Mouse (Mus musculus) neural tube, embryonic 11.5 days (tissue): ENCODE measurements around the gene Cdipt. TPM values are rescaled to one million over a fixed set of nuclear protein-coding genes. Genes with fewer than 3 reads are reported as not detected.

ENCODE experiments used
- ATAC-seq: fragments of 200-750 bp; cut with Nextera tagmentation; 2 replicates; pipeline ENCODE4 v1.8.0; 2017; ENCODE audit warnings: moderate number of reproducible peaks, mild to moderate bottlenecking, moderate TSS enrichment, moderate library complexity; ENCODE audit not compliant: insufficient read depth, low FRiP score, low TSS enrichment
- DNase-seq: peaks from one replicate; pipeline ENCODE4 v3.0.0-alpha.2; 2015; ENCODE audit warnings: low spot score
- H3K27ac ChIP-seq: fragments of 300-500 bp; sonication (generic); 2 replicates; pipeline ENCODE4 v1.5.1; 2014; ENCODE audit warnings: low read depth, mild to moderate bottlenecking, low read length
- H3K27me3 ChIP-seq: fragments of 300-500 bp; sonication (generic); 2 replicates; pipeline ENCODE4 v1.6.1; 2014; ENCODE audit warnings: mild to moderate bottlenecking, low read length, mixed read lengths; ENCODE audit not compliant: control insufficient read depth, insufficient read depth
- H3K36me3 ChIP-seq: fragments of 300-500 bp; sonication (generic); 2 replicates; pipeline ENCODE4 v1.6.1; 2014; ENCODE audit warnings: mild to moderate bottlenecking, low read length, moderate library complexity, mixed read lengths; ENCODE audit not compliant: control insufficient read depth, insufficient read depth
- H3K4me1 ChIP-seq: fragments of 300-500 bp; sonication (generic); 2 replicates; pipeline ENCODE4 v1.6.1; 2014; ENCODE audit warnings: low read length, mixed read lengths; ENCODE audit not compliant: control insufficient read depth, insufficient read depth
- H3K4me2 ChIP-seq: fragments of 300-500 bp; sonication (generic); 2 replicates; pipeline ENCODE4 v1.6.1; 2014; ENCODE audit warnings: low read depth, mild to moderate bottlenecking, moderate library complexity
- H3K4me3 ChIP-seq: fragments of 300-500 bp; sonication (generic); 2 replicates; pipeline ENCODE4 v1.5.1; 2014; ENCODE audit warnings: low read depth, low read length
- H3K9ac ChIP-seq: fragments of 300-500 bp; sonication (generic); 2 replicates; pipeline ENCODE4 v1.6.1; 2014; ENCODE audit warnings: mild to moderate bottlenecking, low read length
- H3K9me3 ChIP-seq: fragments of 300-500 bp; sonication (generic); 2 replicates; pipeline ENCODE4 v1.6.1; 2016; ENCODE audit warnings: low read length; ENCODE audit not compliant: control insufficient read depth
- WGBS: fragments of 180-500 bp; shearing (Covaris S2); extraction: QIAGEN DNeasy Blood & Tissue Kit; methylation state at CpG from one replicate; pipeline ENCODE4 v1.1.7; 2014; 5-methylcytosine and 5-hydroxymethylcytosine counted together
- polyA plus RNA-seq: library from polyadenylated mRNA; unstranded; fragments of >200 nt; fragmentation: Nextera tagmentation; extraction: Ambion mirVana; gene quantifications from 2 replicates; pipeline ENCODE4 v1.2.1, GENCODE M21; 2014

Gene Cdipt
- polyA plus RNA-seq, 1 experiment from 2014 or later, result 80.3 TPM

DNA sequence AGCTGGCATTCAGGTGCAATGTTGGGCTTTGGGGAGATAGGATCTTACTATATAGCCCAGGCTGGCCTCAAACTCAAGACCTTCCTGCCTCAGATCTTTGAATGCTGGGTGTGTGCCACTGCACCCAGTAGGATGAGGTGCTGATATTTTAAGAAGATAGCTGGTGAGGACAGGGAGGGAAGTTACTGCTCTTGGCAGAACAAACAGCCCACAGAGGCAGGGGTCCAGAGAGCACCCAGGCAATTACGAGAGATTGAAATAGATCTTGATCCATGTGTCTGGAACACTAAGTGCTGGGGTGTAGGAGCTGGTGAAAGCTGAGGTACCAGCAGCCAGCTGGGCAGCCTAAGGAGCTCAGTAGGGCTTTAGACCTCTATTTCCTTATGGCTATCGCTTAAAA, 5.9 kb downstream of the Cdipt start:
- no peak overlapping the region for H3K4me3 ChIP-seq
- H3K27ac ChIP-seq, result no peak overlapping the region
- H3K4me1 ChIP-seq, result peaks cover 6% of the 10 kb centered on the region; the same call in 1 of the 2 replicates
- DNase-seq, result no peak
- no peaks in the 10 kb centered on the region for H3K9me3 ChIP-seq
- no peak overlapping the region for H3K4me2 ChIP-seq
- H3K27me3 ChIP-seq, result no peaks in the 10 kb centered on the region
- H3K36me3 ChIP-seq, result 0 out of 2 replicates have a peak, but pooled peaks cover 6% of the 10 kb centered on the region
- WGBS, result 91% methylated on average over 2 of the region's 2 CpGs
- no peak overlapping the region for H3K9ac ChIP-seq
- no peak for ATAC-seq

DNA sequence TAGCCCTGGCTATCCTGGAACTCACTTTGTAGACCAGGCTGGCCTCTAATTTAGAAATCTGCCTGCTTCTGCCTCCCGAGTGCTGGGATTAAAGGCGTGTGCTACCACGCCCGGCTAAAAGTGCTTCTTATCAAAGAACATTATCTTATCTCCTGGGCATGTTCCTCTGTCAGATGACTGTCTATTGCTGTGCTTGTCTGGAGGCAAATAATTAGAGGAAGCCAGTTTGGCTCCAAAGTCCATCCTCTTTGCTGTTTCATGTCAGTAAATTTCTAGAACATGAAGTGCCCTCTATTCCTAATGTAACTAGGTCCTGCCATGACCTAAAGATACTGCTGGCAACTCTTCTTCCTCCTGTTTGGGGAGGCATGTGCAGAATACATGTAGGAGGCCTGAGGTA, 6.3 kb downstream of the Cdipt start:
- ATAC-seq (no peak), DNase-seq (no peak)
- H3K36me3 ChIP-seq, result 0 out of 2 replicates have a peak, but pooled peaks cover 6% of the 10 kb centered on the region
- no peak overlapping the region for H3K27ac ChIP-seq
- H3K4me3 ChIP-seq, result no peak overlapping the region
- no peaks in the 10 kb centered on the region for H3K9me3 ChIP-seq
- peaks cover 3% of the 10 kb centered on the region; the same call in 1 of the 2 replicates for H3K4me1 ChIP-seq
- 94% methylated on average over 4 of the region's 4 CpGs for whole genome bisulfite sequencing
- H3K9ac ChIP-seq, result no peak overlapping the region
- no peak overlapping the region for H3K4me2 ChIP-seq
- no peaks in the 10 kb centered on the region for H3K27me3 ChIP-seq

DNA sequence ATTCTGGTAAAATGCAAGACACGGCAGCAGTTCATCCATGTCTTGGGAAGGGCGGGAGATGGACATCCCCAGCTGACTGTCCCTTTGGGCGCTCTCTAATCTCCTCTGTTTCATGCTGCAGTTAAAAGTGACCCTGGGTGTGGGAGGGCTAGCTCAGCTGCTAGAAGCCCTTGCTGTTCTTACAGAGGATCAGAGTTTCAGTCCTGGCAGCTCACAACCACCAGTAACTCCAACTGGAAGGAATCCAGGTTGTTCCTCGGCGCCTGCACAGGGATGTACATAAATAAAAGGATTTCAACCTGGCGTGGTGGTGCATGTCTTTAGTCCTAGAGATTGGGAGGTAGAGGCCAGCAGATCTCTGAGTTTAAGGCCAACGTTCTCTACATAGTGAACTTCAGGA, 7.4 kb downstream of the Cdipt start:
- ATAC-seq (no peak), DNase-seq (no peak)
- WGBS, result 87% methylated on average over 7 of the region's 7 CpGs
- Histone ChIP-seq H3K9ac (no peak overlapping the region), H3K27me3 (no peaks in the 10 kb centered on the region), H3K27ac (no peak overlapping the region), H3K4me2 (no peak overlapping the region), H3K36me3 (0 out of 2 replicates have a peak, but pooled peaks cover 6% of the 10 kb centered on the region), H3K4me3 (no peak overlapping the region), H3K4me1 (no peaks in the 10 kb centered on the region), H3K9me3 (no peaks in the 10 kb centered on the region)

DNA sequence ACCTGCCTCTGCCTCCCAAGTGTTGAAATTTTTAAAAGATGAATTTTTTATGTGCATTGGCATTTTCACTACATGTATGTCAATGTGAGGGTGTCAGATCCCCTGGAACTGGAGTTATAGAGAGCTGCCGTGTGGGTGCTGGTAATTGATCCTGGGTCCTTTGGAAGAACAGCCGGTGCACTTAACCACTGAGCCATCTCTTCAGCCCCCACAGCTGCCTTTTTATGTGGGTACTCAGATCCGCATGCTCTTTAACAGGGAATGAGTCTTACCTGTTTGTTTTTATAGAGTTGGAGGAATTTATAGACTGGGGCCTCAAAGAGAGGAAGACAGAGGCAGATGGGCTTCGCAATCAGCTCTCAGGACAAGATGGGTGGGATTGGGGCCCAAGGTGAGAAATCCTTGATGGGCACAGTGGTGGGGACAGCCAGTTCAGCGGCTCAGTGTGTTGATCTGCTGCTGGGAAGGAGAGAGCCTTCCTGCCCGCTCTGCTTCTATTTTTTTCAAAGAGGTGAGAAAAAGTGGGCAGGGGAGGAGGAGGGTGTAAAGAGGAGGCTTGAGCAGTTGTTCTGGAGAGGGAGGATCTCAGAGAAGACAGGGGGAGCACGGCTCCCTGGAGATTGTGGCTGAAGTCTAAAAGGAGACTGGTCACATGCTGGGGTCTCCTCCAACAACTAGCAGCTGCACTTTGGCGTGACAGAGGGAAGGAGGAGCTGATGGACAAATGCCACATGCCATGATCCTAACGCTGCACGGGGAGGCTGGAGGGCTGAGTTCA, 9.1 kb downstream of the Cdipt start:
- H3K9me3 ChIP-seq, result no peaks in the 10 kb centered on the region
- no peak overlapping the region for H3K4me2 ChIP-seq
- H3K36me3 ChIP-seq, result 0 out of 2 replicates have a peak, but pooled peaks cover under 1% of the 10 kb centered on the region
- no peaks in the 10 kb centered on the region for H3K27me3 ChIP-seq
- no peak overlapping the region for H3K27ac ChIP-seq
- H3K4me1 ChIP-seq, result no peaks in the 10 kb centered on the region
- H3K9ac ChIP-seq, result no peak overlapping the region
- ATAC-seq (no peak), DNase-seq (no peak)
- no peak overlapping the region for H3K4me3 ChIP-seq
- WGBS, result 45% methylated on average over 10 of the region's 10 CpGs

DNA sequence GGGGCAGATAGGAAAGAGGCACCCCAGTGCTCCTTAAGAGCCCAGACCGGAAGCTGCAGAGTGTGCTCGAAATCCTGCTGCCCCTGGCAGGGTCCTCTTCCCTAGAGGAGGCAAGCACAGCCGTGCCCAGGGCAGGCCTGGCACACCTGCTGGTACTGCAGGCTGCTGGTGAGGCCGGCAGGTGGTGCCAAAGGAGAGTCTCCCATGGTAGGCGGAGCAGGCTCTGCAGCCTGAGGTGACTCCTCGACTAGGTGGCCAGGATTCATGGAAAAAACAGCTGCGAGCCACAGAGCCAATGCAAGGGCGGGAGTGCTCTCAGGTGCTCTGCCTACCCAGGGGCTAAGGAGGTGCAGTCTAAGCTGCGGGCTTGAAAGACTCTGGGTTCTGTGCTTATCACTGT, 10.6 kb downstream of the Cdipt start:
- no peak for ATAC-seq
- Histone ChIP-seq H3K4me2 (no peak overlapping the region), H3K9ac (no peak overlapping the region), H3K4me1 (no peaks in the 10 kb centered on the region), H3K4me3 (no peak overlapping the region), H3K27me3 (no peaks in the 10 kb centered on the region), H3K27ac (no peak overlapping the region), H3K36me3 (no peaks in the 10 kb centered on the region), H3K9me3 (no peaks in the 10 kb centered on the region)
- DNase-seq, result no peak
- WGBS, result 44% methylated on average over 9 of the region's 9 CpGs

DNA sequence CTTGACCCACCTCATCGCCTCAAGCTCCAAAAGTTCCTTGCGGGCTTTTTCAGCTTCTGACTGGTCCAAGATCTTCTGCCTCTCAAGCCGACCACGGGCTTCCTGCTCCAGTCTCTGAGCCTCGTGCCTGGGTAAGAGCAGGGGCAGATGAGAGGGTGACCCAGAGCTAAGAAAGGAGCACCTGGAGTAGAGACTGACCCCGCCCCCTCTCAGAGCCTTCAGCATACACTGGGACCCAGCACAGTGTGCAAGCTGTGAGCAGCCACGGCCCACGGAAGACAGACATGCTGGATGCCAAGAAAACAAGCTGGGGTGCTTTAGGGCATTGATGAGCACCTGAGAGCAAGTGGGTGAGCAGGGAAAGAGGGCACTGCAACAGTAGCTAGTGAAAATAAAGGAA, 13.1 kb downstream of the Cdipt start:
- no peaks in the 10 kb centered on the region for H3K9me3 ChIP-seq
- ATAC-seq (no peak), DNase-seq (no peak)
- no peak overlapping the region for H3K4me2 ChIP-seq
- no peak overlapping the region for H3K9ac ChIP-seq
- H3K4me1 ChIP-seq, result no peaks in the 10 kb centered on the region
- H3K36me3 ChIP-seq, result no peaks in the 10 kb centered on the region
- H3K4me3 ChIP-seq, result no peak overlapping the region
- no peaks in the 10 kb centered on the region for H3K27me3 ChIP-seq
- WGBS, result 69% methylated on average over 8 of the region's 8 CpGs
- no peak overlapping the region for H3K27ac ChIP-seq

DNA sequence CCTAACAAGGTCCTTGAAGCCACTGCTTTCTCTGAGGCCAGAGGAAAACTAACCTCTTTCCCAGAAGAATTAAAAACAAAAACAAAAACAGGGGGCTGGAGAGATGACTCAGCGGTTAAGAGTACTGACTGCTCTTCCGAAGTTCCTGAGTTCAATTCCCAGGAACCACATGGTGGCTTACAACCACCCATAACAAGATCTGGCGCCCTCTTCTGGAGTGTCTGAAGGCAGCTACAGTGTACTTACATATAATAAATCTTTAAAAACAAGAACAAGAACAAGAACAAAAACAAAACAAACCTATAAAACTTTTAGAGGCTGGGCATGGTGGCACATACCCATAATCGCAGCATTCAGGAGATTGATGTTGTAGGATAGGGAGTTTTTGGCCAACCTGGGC, 20.7 kb downstream of the Cdipt start:
- Histone ChIP-seq H3K27ac (no peak overlapping the region), H3K27me3 (no peaks in the 10 kb centered on the region), H3K9ac (no peak overlapping the region), H3K4me1 (no peaks in the 10 kb centered on the region), H3K4me3 (no peak overlapping the region), H3K9me3 (no peaks in the 10 kb centered on the region), H3K36me3 (no peaks in the 10 kb centered on the region), H3K4me2 (no peak overlapping the region)
- DNase-seq, result no peak
- WGBS, result 86% methylated on average over 4 of the region's 4 CpGs
- no peak for ATAC-seq

DNA sequence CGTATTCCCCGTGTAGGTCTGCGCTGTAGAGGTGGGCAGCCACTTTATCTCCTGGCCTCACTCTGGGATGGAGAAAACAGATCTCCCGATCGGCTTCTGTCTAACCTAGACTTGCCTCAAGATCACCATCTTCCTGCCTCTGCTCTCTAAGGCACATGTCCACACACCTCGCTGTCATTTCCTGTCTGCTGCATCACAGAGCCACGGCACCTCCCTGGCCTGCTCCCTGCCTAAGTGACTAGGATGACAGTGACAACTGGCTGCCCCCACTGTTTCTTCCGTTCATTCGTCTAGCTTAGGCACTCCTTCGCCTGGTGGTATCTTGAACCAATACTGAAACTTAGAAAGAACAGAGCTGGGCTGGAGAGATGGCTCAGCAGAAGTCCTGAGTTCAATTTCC, 23.9 kb downstream of the Cdipt start:
- Histone ChIP-seq H3K27me3 (no peaks in the 10 kb centered on the region), H3K9me3 (no peaks in the 10 kb centered on the region), H3K27ac (no peak overlapping the region), H3K9ac (no peak overlapping the region), H3K4me2 (no peak overlapping the region), H3K4me1 (no peaks in the 10 kb centered on the region), H3K4me3 (no peak overlapping the region), H3K36me3 (no peaks in the 10 kb centered on the region)
- ATAC-seq (no peak), DNase-seq (no peak)
- 84% methylated on average over 10 of the region's 10 CpGs for WGBS

DNA sequence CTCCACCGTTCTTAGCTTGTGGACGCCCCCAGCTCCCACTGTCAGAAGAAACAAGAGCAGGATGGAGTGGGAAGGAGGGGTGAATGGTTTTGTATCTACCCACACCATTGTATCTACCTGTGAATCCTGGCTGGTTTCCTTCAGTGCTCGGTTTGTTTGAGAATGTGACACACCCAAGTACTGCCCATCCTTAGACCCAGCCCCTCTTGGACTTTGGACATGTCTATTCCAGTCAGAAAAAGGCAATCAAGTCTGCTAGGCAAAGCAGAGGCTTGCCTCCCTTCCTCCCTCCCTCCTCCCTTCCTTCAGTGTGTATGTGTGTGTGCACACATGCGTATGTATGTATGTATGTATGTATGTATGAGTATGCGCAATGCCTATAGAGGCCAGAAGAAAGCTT, 27.9 kb downstream of the Cdipt start:
- Histone ChIP-seq H3K27ac (no peak overlapping the region), H3K4me2 (no peak overlapping the region), H3K9ac (no peak overlapping the region), H3K9me3 (no peaks in the 10 kb centered on the region), H3K27me3 (no peaks in the 10 kb centered on the region), H3K4me1 (no peaks in the 10 kb centered on the region), H3K4me3 (no peak overlapping the region), H3K36me3 (no peaks in the 10 kb centered on the region)
- WGBS, result 91% methylated on average over 5 of the region's 5 CpGs
- ATAC-seq (no peak), DNase-seq (no peak)
